In the genomic region with DNA sequence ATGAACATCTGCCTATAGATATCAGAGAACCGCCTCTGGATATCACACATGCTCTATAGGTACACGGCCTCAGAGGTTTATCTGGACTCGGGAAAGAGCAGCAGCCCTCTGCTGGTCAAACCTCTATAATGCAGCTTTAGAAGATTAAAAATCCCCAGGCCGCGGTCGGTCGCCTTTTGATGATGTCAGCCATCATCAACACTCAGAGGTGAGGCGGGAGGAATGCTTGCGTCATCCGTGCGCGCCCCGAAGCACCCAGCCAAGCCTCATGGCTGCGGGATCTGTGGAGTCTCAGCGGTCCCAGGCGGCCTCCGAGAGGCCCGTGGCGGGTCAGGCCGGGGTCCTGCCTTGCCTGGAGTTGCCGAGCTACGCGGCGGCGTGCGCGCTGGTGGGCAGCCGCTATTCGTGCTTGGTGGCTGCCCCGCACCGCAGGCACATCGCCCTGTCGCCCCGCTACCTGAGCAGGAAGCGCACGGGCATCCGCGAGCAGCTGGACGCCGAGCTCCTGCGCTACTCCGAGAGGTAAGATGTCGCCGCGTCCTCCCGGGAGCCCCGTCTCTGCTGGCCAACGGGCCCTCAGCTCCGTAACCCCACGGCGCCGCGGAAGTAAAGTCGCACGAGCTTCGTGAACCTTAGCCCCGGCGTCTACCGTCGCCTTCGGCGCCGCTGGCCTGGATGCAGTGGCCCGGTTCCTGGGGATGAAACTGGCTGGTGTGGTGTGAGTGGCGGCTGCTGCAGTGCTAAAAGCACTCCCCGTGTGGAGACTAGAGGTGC, we compare ENCODE assay signal across 8 mouse cellular contexts. TPM values are rescaled to one million over a fixed set of nuclear protein-coding genes. Genes with fewer than 3 reads are reported as not detected.
DNase-seq lines count a peak whose midpoint lies in the region; ATAC-seq lines count a peak whose summit lies in the region.

A gene (plus strand): TSS at position 249 of the 774 bp plus-strand sequence.

- no peaks in the 10 kb centered on the region for H3K36me3 ChIP-seq in intestine, embryonic 14.5 days (ENCODE audit: control insufficient read depth, insufficient read depth, low read length)

- intact Hi-C loops in left cerebral cortex, postnatal 14 days (cut with DNase I), result loop anchor here (10.0 kb wide), 2 partner anchors 405 to 515 kb away; no protein-coding TSS in a partner anchor

- H3K9me3 ChIP-seq in intestine, embryonic 14.5 days (ENCODE audit: control insufficient read depth, low read length), result no peaks in the 10 kb centered on the region

- peak within 1 kb of the TSS; percentile 76 for H3K4me2 ChIP-seq in intestine, embryonic 14.5 days (ENCODE audit: low read length)

- peak within 1 kb of the TSS; percentile 77 for H3K27ac ChIP-seq in intestine, embryonic 14.5 days (ENCODE audit: low read depth)

- peak; percentile 98 for ATAC-seq in intestine, embryonic 14.5 days (replicated peaks; ENCODE audit: low FRiP score, low TSS enrichment, low read depth)

- 0 out of 2 replicates have a peak, but pooled peaks cover 1% of the 10 kb centered on the region for H3K27me3 ChIP-seq in intestine, embryonic 14.5 days (replicated peaks; ENCODE audit: control insufficient read depth, insufficient read depth, low read length)

- H3K4me1 ChIP-seq in intestine, embryonic 14.5 days (replicated peaks; ENCODE audit: control insufficient read depth, insufficient read depth, low read length), result peaks cover 5% of the 10 kb centered on the region

- H3K9ac ChIP-seq in intestine, embryonic 14.5 days (ENCODE audit: low read length), result peak within 1 kb of the TSS; percentile 89

- DNase-seq in adrenal gland, adult 18-20 months (ENCODE audit: low spot score in 2 of 2), result peak; percentile 96 to 97
- DNase-seq in embryo, embryonic 11 days, result peak; percentile 95
- DNase-seq in gastrocnemius, postnatal 25 days, result peak; percentile 89
- peak; percentile 99 for DNase-seq in intestine, embryonic 14.5 days (ENCODE audit: low spot score)
- peak; percentile 98 to 100 for DNase-seq in left cerebral cortex, postnatal 14 days (ENCODE audit: low spot score in 2 of 2)
- DNase-seq in mesoderm, embryonic 11.5 days (ENCODE audit: low read depth, low spot score), result peak; percentile 98
- peak; percentile 96 to 97 for DNase-seq in right cerebral cortex, postnatal 36 days (ENCODE audit: low spot score in 2 of 2)
- DNase-seq in yolk sac, embryonic 10.5 days (ENCODE audit: low spot score), result peak; percentile 92

- under 1% methylated on average over 65 of the region's 66 CpGs for WGBS in intestine, embryonic 14.5 days

- peak within 1 kb of the TSS; percentile 99 for H3K4me3 ChIP-seq in intestine, embryonic 14.5 days (ENCODE audit: low read depth, low read length)

RNA-seq across cellular contexts. Expression of the gene that starts here (rescaled TPM):
- 10 to 100 TPM; 14.5 to 15.5 TPM for total RNA-seq in adrenal gland, adult 18-20 months (2021)
- 1 to 10 TPM; 7.2 to 9.5 TPM for total RNA-seq in gastrocnemius, postnatal 25 days (2021)
- 53.0 and 59.4 TPM in 2 replicates for polyA plus RNA-seq in intestine, embryonic 14.5 days (2014; fragmentation: Nextera tagmentation; extraction: Ambion mirVana)
- 10 to 100 TPM; 10.5 to 11.4 TPM for total RNA-seq in left cerebral cortex, postnatal 14 days (2021)

Comparison
In these comparisons a context has a peak if more than half of its experiments do, and no peak if none do; other contexts are left out.
1. Peak in every context shown above with its lines: DNase-seq, ATAC-seq, H3K4me3 ChIP-seq and H3K27ac ChIP-seq.